22 mouse cellular contexts compared by ENCODE assay signal in the genomic region with DNA sequence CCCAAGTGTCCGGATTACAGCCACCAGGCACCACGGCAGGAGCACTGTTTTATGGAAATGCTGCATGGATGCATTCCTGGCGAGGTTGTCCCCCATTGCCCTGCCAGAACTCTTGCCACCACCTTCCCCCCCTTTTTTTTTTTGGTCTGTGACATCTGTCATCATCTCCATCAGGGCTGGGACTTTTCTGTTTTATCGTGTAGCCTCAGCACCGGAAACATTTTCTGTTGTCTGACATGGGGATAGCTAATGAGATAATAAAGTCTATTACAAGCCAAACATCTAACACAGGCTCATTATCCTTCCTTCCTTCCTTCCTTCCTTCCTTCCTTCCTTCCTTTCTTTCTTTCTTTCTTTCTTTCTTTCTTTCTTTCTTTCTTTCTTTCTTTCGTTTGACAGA.
DNase-seq lines count a peak whose midpoint lies in the region; TF ChIP-seq lines count a peak whose summit lies in the region.
"Had no signal": no experiment of that assay in that cellular context is flagged by ENCODE, and none has a peak within 500 bp of the region (broad histone marks: within the 10 kb centered on the region; RNA-seq: fewer than 3 reads in every experiment).

No protein-coding gene starts in this region.

- peak overlapping the region; percentile 94 for H3K27ac ChIP-seq in MEL (ENCODE audit: control insufficient read depth, low read depth, low read length)

- TF ChIP-seq EP300 in MEL (IDR thresholded peaks at IDR 0.05; ENCODE audit: low read depth in 1 of 2, low read length in 2 of 2): peak; percentile 93 to 95

- H3K4me3 ChIP-seq in MEL (ENCODE audit: control insufficient read depth in 1 of 2, insufficient read depth in 1 of 2, low read depth in 2 of 2, low read length in 2 of 2): peak overlapping the region in 1 of 2 experiments; percentile 5; a peak in 1 of 4 replicates

- H3K4me1 ChIP-seq in MEL (ENCODE audit: control insufficient read depth in 1 of 2, insufficient read depth in 2 of 2, low read length in 2 of 2): peaks cover 27 to 43% of the 10 kb centered on the region in 2 experiments

- no peak for TF ChIP-seq CTCF in MEL (IDR thresholded peaks at IDR 0.05 in 2 of 3, conservative IDR thresholded peaks at IDR 0.05 in 1 of 3; ENCODE audit: control insufficient read depth in 1 of 3, insufficient read depth in 1 of 3, low read depth in 2 of 3, low read length in 3 of 3, poor library complexity in 1 of 3, severe bottlenecking in 1 of 3)

- peaks cover 0 to 25% of the 10 kb centered on the region in 2 experiments; a peak in 2 of 4 replicates for H3K36me3 ChIP-seq in MEL (ENCODE audit: control insufficient read depth in 1 of 2, insufficient read depth in 2 of 2, low read length in 2 of 2)
- H3K36me3 ChIP-seq: G1E had no signal

- H3K9me3 ChIP-seq in MEL (replicated peaks; ENCODE audit: insufficient read depth, low read length): no peaks in the 10 kb centered on the region
- H3K9me3 ChIP-seq: G1E had no signal

- TF ChIP-seq RAD21 in MEL (IDR thresholded peaks at IDR 0.05; ENCODE audit: low read depth, low read length): no peak

- DNase-seq in MEL (ENCODE audit: low read depth, low spot score): peak; percentile 90
- DNase-seq in MEL-GATA-1-ER (ENCODE audit: extremely low read depth, low read depth): peak; percentile 90
- peak; percentile 42 for DNase-seq in induced T-regulatory cell, adult 2 months (ENCODE audit: low read depth)
- DNase-seq in layer of hippocampus, adult 11-12 months (ENCODE audit: low spot score): no peak
- no peak for DNase-seq in adrenal gland, postnatal 4 days (ENCODE audit: low spot score in 2 of 2)
- no peak for DNase-seq in right cerebral cortex, adult 2 months (ENCODE audit: low spot score in 2 of 2)
- DNase-seq: adrenal gland, adult 2 months; adrenal gland, adult 8-10 months; adrenal gland, postnatal 10 days; adrenal gland, postnatal 14 days; adrenal gland, postnatal 25 days; adrenal gland, postnatal 36 days; B cell, adult 2 months; cerebellum, adult 11 months; cerebellum, adult 11-12 months; cerebellum, adult 18-20 months; cerebellum, adult 2 months; cerebellum, adult 8-10 months; cerebellum, adult 9-10 months had no signal

- H3K27me3 ChIP-seq in MEL (ENCODE audit: control insufficient read depth in 1 of 2, insufficient read depth in 2 of 2, low read length in 2 of 2): no peaks in the 10 kb centered on the region
- H3K27me3 ChIP-seq: CH12.LX, Patski had no signal

- no peaks in the 10 kb centered on the region for H3K79me2 ChIP-seq in MEL (ENCODE audit: control insufficient read depth, insufficient read depth, low read length, poor library complexity)

- peak overlapping the region; percentile 39 for H3K9ac ChIP-seq in MEL (ENCODE audit: control insufficient read depth, low read depth, low read length, poor library complexity, severe bottlenecking)

- TF ChIP-seq POLR2A in MEL (IDR thresholded peaks at IDR 0.05; ENCODE audit: control insufficient read depth in 1 of 2, insufficient read depth in 1 of 2, low read depth in 1 of 2, low read length in 2 of 2, poor library complexity in 1 of 2): no peak

TF ChIP-seq in MEL, 35 proteins besides CTCF, POLR2A, EP300 and RAD21:
- TF ChIP-seq MAX (IDR thresholded peaks at IDR 0.05; ENCODE audit: low read length) (no peak), CHD2 (IDR thresholded peaks at IDR 0.05; ENCODE audit: low read length) (no peak), NRF1 (IDR thresholded peaks at IDR 0.05; ENCODE audit: insufficient read depth, low read depth, low read length, poor library complexity, severe bottlenecking) (no peak), KAT2A (conservative IDR thresholded peaks at IDR 0.05; ENCODE audit: low read depth, low read length) (no peak), ZC3H11A (IDR thresholded peaks at IDR 0.05; ENCODE audit: low read depth, low read length) (no peak), GATA1 (IDR thresholded peaks at IDR 0.05; ENCODE audit: low read depth, low read length) (peak; percentile 94), TCF12 (IDR thresholded peaks at IDR 0.05; ENCODE audit: low read depth, low read length) (peak; percentile 95), MEF2A (IDR thresholded peaks at IDR 0.05; ENCODE audit: extremely low read depth, insufficient replicate concordance, low read depth, low read length, poor library complexity, severe bottlenecking) (no peak), CHD1 (IDR thresholded peaks at IDR 0.05; ENCODE audit: low read depth, low read length) (no peak), JUND (IDR thresholded peaks at IDR 0.05; ENCODE audit: low read depth, low read length) (no peak), ZKSCAN1 (IDR thresholded peaks at IDR 0.05; ENCODE audit: low read depth, low read length) (no peak), MXI1 (IDR thresholded peaks at IDR 0.05; ENCODE audit: low read depth, low read length) (peak; percentile 42; the same call in 1 of the 2 replicates), SIN3A (IDR thresholded peaks at IDR 0.05; ENCODE audit: low read length) (peak; percentile 71), RCOR1 (IDR thresholded peaks at IDR 0.05; ENCODE audit: low read depth, low read length) (peak; percentile 76), ZNF384 (IDR thresholded peaks at IDR 0.05; ENCODE audit: low read depth, low read length) (peak; percentile 96), E2F4 (IDR thresholded peaks at IDR 0.05; ENCODE audit: borderline replicate concordance, low read depth, low read length) (no peak), USF1 (IDR thresholded peaks at IDR 0.05; ENCODE audit: low read depth, low read length) (no peak), GABPA (IDR thresholded peaks at IDR 0.05; ENCODE audit: low read depth, low read length) (no peak), TAL1 (IDR thresholded peaks at IDR 0.05; ENCODE audit: low read length) (peak; percentile 82), TBP (IDR thresholded peaks at IDR 0.05; ENCODE audit: low read depth, low read length) (no peak), UBTF (IDR thresholded peaks at IDR 0.05; ENCODE audit: borderline replicate concordance, insufficient read depth, low read depth, low read length) (no peak), POLR2AphosphoS5 (IDR thresholded peaks at IDR 0.05; ENCODE audit: borderline replicate concordance, low read depth, low read length) (no peak), ELF1 (IDR thresholded peaks at IDR 0.05; ENCODE audit: low read depth, low read length) (no peak), POLR2AphosphoS2 (IDR thresholded peaks at IDR 0.05; ENCODE audit: low read length) (no peak), HCFC1 (IDR thresholded peaks at IDR 0.05; ENCODE audit: low read depth, low read length) (no peak), MYC (IDR thresholded peaks at IDR 0.05; ENCODE audit: low read depth, low read length) (no peak; the same call in 1 of the 2 replicates), USF2 (IDR thresholded peaks at IDR 0.05; ENCODE audit: borderline replicate concordance in 1 of 2, insufficient read depth in 1 of 2, low read depth in 1 of 2, low read length in 2 of 2) (no peak), MAZ (IDR thresholded peaks at IDR 0.05; ENCODE audit: low read depth, low read length) (0 out of 2 replicates have a peak, but pooled peaks have one; percentile 25), SMC3 (IDR thresholded peaks at IDR 0.05; ENCODE audit: low read depth, low read length) (no peak), NELFE (IDR thresholded peaks at IDR 0.05; ENCODE audit: low read depth, low read length) (no peak), BHLHE40 (IDR thresholded peaks at IDR 0.05; ENCODE audit: borderline replicate concordance, low read depth, low read length) (0 out of 2 replicates have a peak, but pooled peaks have one; percentile 10), ZMIZ1 (IDR thresholded peaks at IDR 0.05; ENCODE audit: low read depth, low read length) (no peak), MAFK (IDR thresholded peaks at IDR 0.05; ENCODE audit: borderline replicate concordance, low read depth, low read length) (no peak), MYB (IDR thresholded peaks at IDR 0.05; ENCODE audit: low read depth, low read length) (no peak), ETS1 (IDR thresholded peaks at IDR 0.05; ENCODE audit: low read depth, low read length) (peak; percentile 91)

Comparison
In these comparisons a context has a peak if more than half of its experiments do, and no peak if none do; other contexts are left out.
1. DNase-seq: peak in MEL (single experiment), MEL-GATA-1-ER (single experiment) and induced T-regulatory cell, adult 2 months (single experiment); none in layer of hippocampus, adult 11-12 months (single experiment), adrenal gland, postnatal 4 days (0 of 2) and right cerebral cortex, adult 2 months (0 of 2).